Mouse (Mus musculus) ES-Bruce4 (cell line): ENCODE data around the gene Pth2. TPM values are rescaled to one million over a fixed set of nuclear protein-coding genes. Genes with fewer than 3 reads are reported as not detected.

Experiments used
- H3K27ac ChIP-seq: 2 replicates; pipeline ENCODE4 v1.5.1; 2012; ENCODE audit warnings: low read length, inconsistent platforms; ENCODE audit not compliant: insufficient read depth
- H3K27me3 ChIP-seq: 2 replicates; pipeline ENCODE4 v1.6.1; 2012; ENCODE audit warnings: mild to moderate bottlenecking, low read length, inconsistent platforms; ENCODE audit not compliant: control insufficient read depth, poor library complexity, insufficient read depth, severe bottlenecking
- H3K36me3 ChIP-seq: 2 replicates; pipeline ENCODE4 v1.6.1; 2012; ENCODE audit warnings: inconsistent platforms, mild to moderate bottlenecking, low read length, moderate library complexity; ENCODE audit not compliant: control insufficient read depth, poor library complexity, insufficient read depth, severe bottlenecking
- H3K4me1 ChIP-seq: one replicate; pipeline ENCODE4 v1.8.1; 2011; ENCODE audit warnings: low read length; ENCODE audit not compliant: control insufficient read depth, insufficient read depth
- H3K4me3 ChIP-seq: 2 replicates; pipeline ENCODE4 v1.5.1; 2011; ENCODE audit warnings: low read depth, mild to moderate bottlenecking, low read length
- H3K9ac ChIP-seq: 2 replicates; pipeline ENCODE4 v1.6.1; 2012; ENCODE audit warnings: low read depth, mild to moderate bottlenecking, inconsistent platforms; ENCODE audit not compliant: poor library complexity, severe bottlenecking
- H3K9me3 ChIP-seq: replicated peaks from 2 replicates; pipeline ENCODE4 v1.6.1; 2012; ENCODE audit warnings: mild to moderate bottlenecking, low read length, inconsistent platforms; ENCODE audit not compliant: control insufficient read depth, poor library complexity, insufficient read depth, severe bottlenecking
- CTCF ChIP-seq: IDR thresholded peaks from one replicate; pipeline ENCODE4 v1.8.1; 2011; ENCODE audit warnings: low read depth, low read length
- EP300 ChIP-seq: IDR thresholded peaks from 2 replicates; pipeline ENCODE4 v1.6.1; 2011; ENCODE audit warnings: low read depth, low read length; ENCODE audit not compliant: insufficient read depth
- POLR2A ChIP-seq: IDR thresholded peaks from one replicate; pipeline ENCODE4 v1.8.1; 2011; ENCODE audit warnings: low read length; ENCODE audit not compliant: insufficient read depth
- polyA plus RNA-seq: library from polyadenylated mRNA; stranded (reverse); fragments of >200 nt; gene quantifications from 2 replicates; pipeline ENCODE4 v1.2.4, GENCODE M21; 2011; ENCODE audit warnings: low read depth; ENCODE audit not compliant: missing spikeins, insufficient read depth, insufficient read length

Pth2 gene
- polyA plus RNA-seq, 1 experiment = not detected

- no peak within 1 kb of the TSS for H3K4me3 ChIP-seq
- H3K4me1 ChIP-seq = no peaks in the 10 kb centered on the region
- TF ChIP-seq CTCF (no peak), EP300 (no peak), POLR2A (no peak)
- H3K27me3 ChIP-seq = peaks cover 6% of the 10 kb centered on the region
- H3K36me3 ChIP-seq = no peaks in the 10 kb centered on the region
- no peak within 1 kb of the TSS for H3K27ac ChIP-seq
- H3K9ac ChIP-seq = no peak within 1 kb of the TSS
- H3K9me3 ChIP-seq = no peaks in the 10 kb centered on the region
Measured at GRCm38 (mm10) chr7:45179469-45179868, 1.3 kb upstream of the Pth2 start, which contains the start of gene Gfy. Gfy (minus strand) TSS chr7:45179569.

- no peaks in the 10 kb centered on the region for H3K36me3 ChIP-seq
- H3K27me3 ChIP-seq = peaks cover 2% of the 10 kb centered on the region
- no peaks in the 10 kb centered on the region for H3K4me1 ChIP-seq
- peak overlapping the region; percentile 71 for H3K4me3 ChIP-seq
- no peaks in the 10 kb centered on the region for H3K9me3 ChIP-seq
- no peak for TF ChIP-seq POLR2A
- peak; percentile 31 for TF ChIP-seq CTCF
- 0 out of 2 replicates have a peak, but pooled peaks have one; percentile 7 for TF ChIP-seq EP300
- H3K9ac ChIP-seq = peak overlapping the region; percentile 41
- H3K27ac ChIP-seq = no peak overlapping the region
Measured at GRCm38 (mm10) chr7:45181540-45181939, 745 bp downstream of the Pth2 start.

GRCm38 (mm10) chr7:45182199-45182601 lies 1.4 kb downstream of the Pth2 start:
- no peaks in the 10 kb centered on the region for H3K4me1 ChIP-seq
- peak overlapping the region; percentile 71 for H3K4me3 ChIP-seq
- H3K27me3 ChIP-seq = peaks cover 2% of the 10 kb centered on the region
- no peaks in the 10 kb centered on the region for H3K9me3 ChIP-seq
- no peaks in the 10 kb centered on the region for H3K36me3 ChIP-seq
- H3K9ac ChIP-seq = peak overlapping the region; percentile 58
- no peak overlapping the region for H3K27ac ChIP-seq
- TF ChIP-seq POLR2A (peak; percentile 81), EP300 (no peak), CTCF (no peak)

GRCm38 (mm10) chr7:45182606-45183005 lies 1.8 kb downstream of the Pth2 start:
- H3K4me1 ChIP-seq = no peaks in the 10 kb centered on the region

GRCm38 (mm10) chr7:45183672-45184071 lies 2.9 kb downstream of the Pth2 start:
- no peaks in the 10 kb centered on the region for H3K4me1 ChIP-seq
- H3K27ac ChIP-seq = no peak overlapping the region
- TF ChIP-seq EP300 (no peak), CTCF (no peak), POLR2A (no peak)
- no peaks in the 10 kb centered on the region for H3K9me3 ChIP-seq
- no peaks in the 10 kb centered on the region for H3K36me3 ChIP-seq
- H3K27me3 ChIP-seq = no peaks in the 10 kb centered on the region
- no peak overlapping the region for H3K9ac ChIP-seq
- H3K4me3 ChIP-seq = no peak overlapping the region

More at GRCm38 (mm10) chr7:45182606-45183005, 1.8 kb downstream of the Pth2 start:
- no peaks in the 10 kb centered on the region; the same call in 1 of the 2 replicates for H3K27me3 ChIP-seq
- peak overlapping the region; percentile 58 for H3K9ac ChIP-seq
- no peak overlapping the region for H3K27ac ChIP-seq
- no peaks in the 10 kb centered on the region for H3K9me3 ChIP-seq
- H3K36me3 ChIP-seq = no peaks in the 10 kb centered on the region
- peak overlapping the region; percentile 57 for H3K4me3 ChIP-seq
- TF ChIP-seq CTCF (no peak), POLR2A (no peak), EP300 (no peak)

GRCm38 (mm10) chr7:45185921-45186320 lies 5.1 kb downstream of the Pth2 start:
- H3K9me3 ChIP-seq = no peaks in the 10 kb centered on the region
- no peak overlapping the region for H3K9ac ChIP-seq

More at GRCm38 (mm10) chr7:45185921-45186320, 5.1 kb downstream of the Pth2 start:
- H3K4me3 ChIP-seq = no peak overlapping the region
- H3K27ac ChIP-seq = no peak overlapping the region
- no peaks in the 10 kb centered on the region for H3K4me1 ChIP-seq
- H3K27me3 ChIP-seq = no peaks in the 10 kb centered on the region
- H3K36me3 ChIP-seq = no peaks in the 10 kb centered on the region
- TF ChIP-seq CTCF (no peak), POLR2A (no peak), EP300 (no peak)
